ENCODE assay signal across 17 mouse cellular contexts in the genomic region with DNA sequence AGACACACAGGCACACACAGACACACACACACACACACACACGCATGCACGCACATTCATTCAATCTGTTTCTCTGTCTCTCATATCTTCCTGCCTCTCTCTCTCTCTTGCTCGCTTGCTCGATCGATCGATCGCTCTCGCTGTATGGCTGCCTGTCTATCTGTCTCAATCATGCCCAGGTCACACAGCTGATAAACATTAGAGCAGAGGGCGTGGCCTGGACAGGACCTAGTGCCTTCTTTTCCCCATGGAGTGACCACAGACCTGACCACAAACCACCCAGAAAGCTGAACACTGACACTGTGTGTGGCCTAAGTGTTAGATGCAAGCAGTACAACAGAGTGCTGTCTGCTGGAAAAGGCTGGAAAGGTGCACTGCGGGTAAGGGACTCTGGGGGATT.
DNase-seq lines count a peak whose midpoint lies in the region; ATAC-seq and TF ChIP-seq lines count a peak whose summit lies in the region.
"Had no signal": no experiment of that assay in that cellular context is flagged by ENCODE, and none has a peak within 500 bp of the region (broad histone marks: within the 10 kb centered on the region; RNA-seq: fewer than 3 reads in every experiment).

No protein-coding gene starts in this region.

- no peak for TF ChIP-seq EP300 in stomach, postnatal 0 days (optimal IDR thresholded peaks at IDR 0.05)

- TF ChIP-seq CTCF in lung, embryonic 14.5 days (IDR thresholded peaks at IDR 0.05; ENCODE audit: low read depth): no peak
- no peak for TF ChIP-seq CTCF in stomach, postnatal 0 days (IDR thresholded peaks at IDR 0.05; ENCODE audit: low read depth)

- ATAC-seq in forebrain, embryonic 11.5 days (replicated peaks; ENCODE audit: low FRiP score): no peak
- ATAC-seq in lung, embryonic 14.5 days (ENCODE audit: insufficient read depth): 0 out of 2 replicates have a peak, but pooled peaks have one; percentile 28
- 0 out of 2 replicates have a peak, but pooled peaks have one; percentile 26 for ATAC-seq in stomach, postnatal 0 days (ENCODE audit: low FRiP score, low TSS enrichment)
- ATAC-seq in CD4-positive, CD25-positive, alpha-beta regulatory T cell, adult 4 months: no peak
- ATAC-seq: forebrain, embryonic 16.5 days; inflammation-experienced regulatory T-cells, adult 6 months; midbrain, embryonic 16.5 days had no signal

- H3K27ac ChIP-seq in forebrain, embryonic 10.5 days: 0 out of 2 replicates have a peak overlapping the region, but pooled peaks have one; percentile 8
- H3K27ac ChIP-seq in forebrain, embryonic 11.5 days (ENCODE audit: low read depth, low read length): no peak overlapping the region
- no peak overlapping the region; the same call in 1 of the 2 replicates for H3K27ac ChIP-seq in lung, embryonic 14.5 days (ENCODE audit: low read depth)
- no peak overlapping the region for H3K27ac ChIP-seq in stomach, postnatal 0 days (replicated peaks)
- H3K27ac ChIP-seq: neural tube, embryonic 13.5 days had no signal

- no peak overlapping the region for H3K4me2 ChIP-seq in forebrain, embryonic 11.5 days (ENCODE audit: low read depth, low read length, severe bottlenecking)
- no peak overlapping the region for H3K4me2 ChIP-seq in lung, embryonic 14.5 days
- no peak overlapping the region for H3K4me2 ChIP-seq in stomach, postnatal 0 days (replicated peaks; ENCODE audit: low read depth)
- H3K4me2 ChIP-seq: neural tube, embryonic 13.5 days had no signal

- no peaks in the 10 kb centered on the region for H3K27me3 ChIP-seq in forebrain, embryonic 10.5 days (ENCODE audit: poor library complexity, severe bottlenecking)
- H3K27me3 ChIP-seq in forebrain, embryonic 11.5 days (ENCODE audit: control insufficient read depth, insufficient read depth, low read length): no peaks in the 10 kb centered on the region
- H3K27me3 ChIP-seq in lung, embryonic 14.5 days (ENCODE audit: insufficient read depth, low read length): no peaks in the 10 kb centered on the region
- H3K27me3 ChIP-seq in stomach, postnatal 0 days (ENCODE audit: control insufficient read depth, insufficient read depth, low read length): no peaks in the 10 kb centered on the region
- H3K27me3 ChIP-seq: neural tube, embryonic 13.5 days had no signal

- 87% methylated on average over 10 of the region's 10 CpGs for WGBS in forebrain, embryonic 10.5 days
- WGBS in forebrain, embryonic 11.5 days: 85% methylated on average over 10 of the region's 10 CpGs
- 72% methylated on average over 10 of the region's 10 CpGs for WGBS in lung, embryonic 14.5 days
- WGBS in stomach, postnatal 0 days: 66% methylated on average over 10 of the region's 10 CpGs

- H3K4me1 ChIP-seq in forebrain, embryonic 10.5 days: peaks cover 4% of the 10 kb centered on the region; the same call in 1 of the 2 replicates
- H3K4me1 ChIP-seq in forebrain, embryonic 11.5 days (replicated peaks; ENCODE audit: control insufficient read depth, insufficient read depth, low read length): no peaks in the 10 kb centered on the region
- H3K4me1 ChIP-seq in lung, embryonic 14.5 days (ENCODE audit: insufficient read depth): 0 out of 2 replicates have a peak, but pooled peaks cover 4% of the 10 kb centered on the region
- H3K4me1 ChIP-seq in stomach, postnatal 0 days (replicated peaks; ENCODE audit: control insufficient read depth, insufficient read depth): no peaks in the 10 kb centered on the region
- H3K4me1 ChIP-seq: neural tube, embryonic 13.5 days had no signal

- no peaks in the 10 kb centered on the region for H3K9me3 ChIP-seq in forebrain, embryonic 10.5 days
- no peaks in the 10 kb centered on the region for H3K9me3 ChIP-seq in forebrain, embryonic 11.5 days (ENCODE audit: control insufficient read depth, low read length)
- no peaks in the 10 kb centered on the region for H3K9me3 ChIP-seq in lung, embryonic 14.5 days (ENCODE audit: low read depth, low read length)
- no peaks in the 10 kb centered on the region for H3K9me3 ChIP-seq in stomach, postnatal 0 days (ENCODE audit: control insufficient read depth, low read length)
- H3K9me3 ChIP-seq: neural tube, embryonic 13.5 days had no signal

- DNase-seq in forebrain, embryonic 10.5 days (ENCODE audit: extremely low spot score, low spot score): no peak
- no peak for DNase-seq in forebrain, embryonic 11.5 days (ENCODE audit: low spot score)
- DNase-seq in lung, embryonic 14.5 days: no peak
- DNase-seq in lung, postnatal 10 days: no peak
- DNase-seq in liver: peak; percentile 32
- no peak for DNase-seq in stomach, postnatal 0 days (ENCODE audit: low spot score)
- DNase-seq in layer of hippocampus, postnatal 25 days (ENCODE audit: extremely low spot score in 1 of 2, low spot score in 1 of 2): no peak
- DNase-seq: adrenal gland, adult 2 months; cerebellum, postnatal 10 days; heart, postnatal 36 days; kidney, postnatal 14 days; layer of hippocampus, postnatal 36 days had no signal

- H3K4me3 ChIP-seq in forebrain, embryonic 10.5 days: no peak overlapping the region
- H3K4me3 ChIP-seq in forebrain, embryonic 11.5 days (ENCODE audit: low read depth, low read length): no peak overlapping the region
- H3K4me3 ChIP-seq in lung, embryonic 14.5 days (ENCODE audit: low read depth, low read length): no peak overlapping the region
- H3K4me3 ChIP-seq in stomach, postnatal 0 days (ENCODE audit: low read depth, low read length): no peak overlapping the region
- H3K4me3 ChIP-seq: neural tube, embryonic 13.5 days had no signal

- H3K9ac ChIP-seq in forebrain, embryonic 11.5 days (ENCODE audit: low read length): no peak overlapping the region
- no peak overlapping the region for H3K9ac ChIP-seq in lung, embryonic 14.5 days
- no peak overlapping the region for H3K9ac ChIP-seq in stomach, postnatal 0 days (ENCODE audit: low read length)
- H3K9ac ChIP-seq: neural tube, embryonic 13.5 days had no signal

- H3K36me3 ChIP-seq in forebrain, embryonic 10.5 days (replicated peaks): no peaks in the 10 kb centered on the region
- no peaks in the 10 kb centered on the region for H3K36me3 ChIP-seq in forebrain, embryonic 11.5 days (ENCODE audit: control insufficient read depth, insufficient read depth, low read length)
- H3K36me3 ChIP-seq in lung, embryonic 14.5 days (ENCODE audit: insufficient read depth): peaks cover 12% of the 10 kb centered on the region
- no peaks in the 10 kb centered on the region for H3K36me3 ChIP-seq in stomach, postnatal 0 days (ENCODE audit: control insufficient read depth, insufficient read depth, low read length)
- H3K36me3 ChIP-seq: neural tube, embryonic 13.5 days had no signal

Comparison
In these comparisons a context has a peak if more than half of its experiments do, and no peak if none do; other contexts are left out.
1. ATAC-seq: peak in lung, embryonic 14.5 days (single experiment) and stomach, postnatal 0 days (single experiment); none in forebrain, embryonic 11.5 days (single experiment) and CD4-positive, CD25-positive, alpha-beta regulatory T cell, adult 4 months (single experiment).